Mouse (Mus musculus): ENCODE measurements around the gene Idh3a. TPM values are rescaled to one million over a fixed set of nuclear protein-coding genes. Genes with fewer than 3 reads are reported as not detected.
"Not testable (repeated sequence)": the region's sequence is repeated elsewhere in the genome, so short reads cannot be mapped to it uniquely, and the experiment has no call there.

Idh3a gene
- total RNA-seq, 2 experiments from 2014 or later = 159 to 179 TPM

DNA sequence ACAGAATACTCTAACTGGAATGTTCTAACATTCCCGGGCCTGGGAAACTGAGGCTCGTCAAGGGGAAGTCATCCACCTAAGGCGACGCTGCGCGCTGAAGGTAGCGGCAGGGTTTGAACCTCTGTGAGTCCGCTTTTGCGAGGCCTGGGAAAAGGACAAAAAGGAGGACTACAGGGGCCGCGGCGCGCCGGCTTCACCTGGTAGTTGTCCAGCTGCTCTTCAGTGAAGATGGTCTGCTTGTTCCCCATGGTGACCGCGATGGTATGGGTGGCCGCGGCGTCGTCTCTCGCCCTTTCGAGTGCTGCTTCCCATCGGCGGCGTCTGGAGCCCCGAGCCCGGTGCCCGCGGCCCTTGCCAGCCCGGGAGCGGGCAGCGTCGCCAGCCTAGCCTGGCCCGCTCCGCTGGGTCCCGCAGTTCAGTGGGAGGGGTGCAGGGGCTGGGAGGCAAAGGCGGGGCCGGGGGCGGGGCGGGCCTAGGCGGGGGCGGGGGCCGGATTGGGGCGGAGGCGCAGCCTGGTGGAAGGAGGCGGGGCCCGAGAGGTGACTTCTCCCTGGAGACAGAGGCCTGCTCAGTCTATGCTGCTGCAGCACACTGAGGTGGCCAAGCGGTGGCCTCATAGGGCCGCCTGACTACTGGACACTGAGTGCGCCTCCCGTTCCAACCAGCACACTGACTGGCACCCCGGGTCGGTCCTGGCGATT, 26.2 kb upstream of the Idh3a start, which contains the start of gene Cib2:
Gene Cib2 (minus strand): TSS at position 448 of the 701 bp plus-strand sequence.
- TF ChIP-seq CTCF (conservative IDR thresholded peaks at IDR 0.05) = peak; percentile 60
- DNase-seq (ENCODE audit: low spot score in 2 of 2) = peak; percentile 61 to 63
- Histone ChIP-seq H3K4me3 (peak within 1 kb of the TSS; percentile 71), H3K27ac (peak within 1 kb of the TSS; percentile 64)

DNA sequence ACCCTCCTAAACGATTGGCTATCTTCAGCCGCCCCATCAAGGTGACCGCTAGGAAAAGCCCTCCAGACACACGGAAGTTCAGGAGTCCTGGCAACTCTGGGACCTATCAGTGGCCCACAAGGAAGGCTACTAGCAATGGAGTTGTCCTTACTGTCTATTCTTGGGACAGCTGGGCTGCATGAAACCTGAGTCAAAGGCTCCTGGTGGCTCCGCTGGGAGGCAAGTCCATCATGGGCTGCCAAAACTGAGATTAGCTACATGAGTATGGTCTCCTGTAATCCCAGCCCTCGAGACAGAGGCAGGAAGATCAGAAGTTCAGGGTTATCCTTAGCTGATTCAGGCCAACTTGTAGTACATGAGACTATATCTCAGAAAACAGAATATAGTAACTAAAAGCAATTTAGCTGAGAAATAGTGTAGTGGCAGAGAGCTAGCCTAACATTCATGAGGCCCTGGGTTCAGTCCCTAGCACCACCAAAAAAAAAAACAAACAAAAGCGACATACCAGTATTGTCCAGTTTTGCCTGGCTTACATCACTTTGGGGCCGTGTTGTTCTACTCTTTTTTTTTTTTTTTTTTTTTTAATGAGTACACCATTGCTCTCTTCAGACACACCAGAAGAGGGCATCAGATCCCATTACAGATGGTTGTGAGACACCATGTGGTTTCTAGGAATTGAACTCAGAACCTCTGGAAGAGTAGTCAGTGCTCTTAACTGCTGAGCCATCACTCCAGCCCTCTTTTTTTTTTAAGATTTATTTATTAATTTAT, 25.1 kb upstream of the Idh3a start:
- no peak for DNase-seq (ENCODE audit: low spot score in 2 of 2)
- Histone ChIP-seq H3K4me3 (no peak overlapping the region), H3K27ac (no peak overlapping the region)
- 0 out of 2 replicates have a peak, but pooled peaks have one; percentile 27 for TF ChIP-seq CTCF (conservative IDR thresholded peaks at IDR 0.05)

DNA sequence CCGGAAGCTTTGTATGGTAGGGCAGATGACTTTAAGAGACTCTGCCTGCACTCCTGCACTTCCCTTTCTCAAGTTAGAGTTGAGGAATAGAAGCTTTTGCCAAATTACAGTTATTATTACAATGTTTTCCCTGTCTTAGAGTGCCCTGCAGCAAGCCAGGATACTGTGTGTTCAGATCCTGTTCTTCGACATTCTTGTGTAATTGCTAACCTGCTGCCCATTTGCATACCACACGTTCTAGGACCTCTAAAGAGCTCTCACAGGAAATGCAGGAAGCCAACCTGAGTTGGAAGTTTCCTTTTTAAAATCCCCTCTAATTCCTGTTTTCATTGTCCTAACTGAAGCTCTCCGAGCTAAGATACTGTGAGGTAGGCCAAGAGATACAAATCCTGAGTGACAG, 19.2 kb upstream of the Idh3a start:
- no peak for DNase-seq (ENCODE audit: low spot score in 2 of 2)
- Histone ChIP-seq H3K4me3 (no peak overlapping the region), H3K27ac (no peak overlapping the region)
- TF ChIP-seq CTCF (conservative IDR thresholded peaks at IDR 0.05) = no peak

DNA sequence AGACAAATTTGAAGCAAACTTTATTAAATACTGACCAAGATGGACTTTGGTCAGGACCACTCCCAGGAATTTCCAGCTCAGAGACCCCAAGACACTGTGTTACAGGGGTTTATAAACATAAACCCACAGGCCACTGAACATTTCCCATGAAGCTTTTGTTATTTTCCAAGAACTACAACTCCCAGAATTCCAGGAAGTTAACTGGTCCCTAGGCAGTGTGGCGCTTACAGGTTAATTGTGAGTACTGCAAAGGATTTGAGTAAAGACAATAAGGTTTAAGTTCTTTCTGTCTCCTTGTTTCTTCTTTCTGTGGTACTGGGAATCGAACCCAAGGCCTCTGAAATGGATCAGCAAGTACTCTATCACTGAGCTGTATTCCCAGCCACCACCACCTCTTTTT, 17.4 kb upstream of the Idh3a start:
- no peak overlapping the region for H3K27ac ChIP-seq
- TF ChIP-seq CTCF (conservative IDR thresholded peaks at IDR 0.05) = peak; percentile 58

DNA sequence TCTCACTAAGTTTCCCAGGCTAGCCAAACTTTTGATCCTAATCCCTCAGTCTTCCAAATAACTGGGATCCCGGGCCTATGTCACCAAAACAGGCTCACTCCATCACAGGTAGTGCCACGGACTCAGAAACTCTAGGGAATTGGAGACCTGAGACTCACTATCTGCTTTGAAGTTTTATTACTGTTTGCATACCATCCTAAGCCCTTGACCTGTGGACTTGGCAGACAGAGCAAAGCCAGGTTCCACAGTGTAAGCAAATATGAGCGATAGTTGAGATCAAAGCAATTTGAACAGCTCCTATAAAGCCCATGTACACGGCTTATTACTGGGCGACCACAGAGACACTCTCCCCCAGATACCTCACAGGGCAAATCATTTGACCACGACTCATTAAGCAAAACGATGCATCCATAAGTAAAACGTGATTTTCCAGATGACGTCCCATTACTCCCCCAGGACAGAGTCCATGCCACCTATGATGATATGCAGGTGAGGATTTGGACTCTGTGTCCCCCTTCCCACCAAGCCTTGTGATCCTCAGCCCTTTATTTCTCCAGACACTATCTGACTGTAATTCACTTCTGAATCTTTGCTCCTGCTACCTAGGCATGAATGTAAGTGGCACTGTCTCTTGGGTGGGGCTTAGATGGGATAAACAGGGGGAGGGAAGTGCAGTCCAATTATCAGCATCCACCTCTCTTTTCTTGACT, 14.8 kb upstream of the Idh3a start:
- no peak for DNase-seq (ENCODE audit: low spot score in 2 of 2)
- no peak for TF ChIP-seq CTCF (conservative IDR thresholded peaks at IDR 0.05)
- H3K27ac ChIP-seq = no peak overlapping the region
- H3K4me3 ChIP-seq = no peak overlapping the region

More for the DNA sequence above, 17.4 kb upstream of the Idh3a start:
- no peak overlapping the region for H3K4me3 ChIP-seq
- no peak for DNase-seq (ENCODE audit: low spot score in 2 of 2)

- TF ChIP-seq CTCF (conservative IDR thresholded peaks at IDR 0.05) = no peak
- no peak for DNase-seq (ENCODE audit: low spot score in 2 of 2)
- Histone ChIP-seq H3K4me3 (no peak overlapping the region), H3K27ac (no peak overlapping the region)
These were observed 2.4 kb upstream of the Idh3a start for GRCm38 (mm10) chr9:54583712-54584111.

DNA sequence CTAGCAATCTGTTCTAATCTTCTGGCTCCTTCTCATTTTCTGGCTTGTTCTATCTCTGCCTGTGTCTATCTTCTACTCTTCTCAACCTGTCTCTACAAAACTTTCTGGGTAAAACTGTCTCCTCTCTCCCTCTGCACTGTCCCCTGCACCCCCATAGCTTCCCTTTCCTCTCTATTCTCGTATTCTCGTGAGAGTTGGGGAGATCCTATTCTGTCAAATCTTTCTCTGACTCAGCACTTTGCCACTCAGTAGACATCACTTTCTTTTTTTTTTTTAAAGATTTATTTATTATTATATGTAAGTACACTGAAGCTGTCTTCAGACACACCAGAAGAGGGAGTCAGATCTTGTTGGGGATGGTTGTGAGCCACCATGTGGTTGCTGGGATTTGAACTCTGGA, 2.0 kb upstream of the Idh3a start:
- not testable (repeated sequence) for H3K27ac ChIP-seq; H3K4me3 ChIP-seq; DNase-seq (ENCODE audit: low spot score in 2 of 2)

- Histone ChIP-seq H3K27ac (peak overlapping the region; percentile 96; the same call in 1 of the 2 replicates), H3K4me3 (peak overlapping the region; percentile 93)
- DNase-seq (ENCODE audit: low spot score in 2 of 2) = no peak
- no peak for TF ChIP-seq CTCF (conservative IDR thresholded peaks at IDR 0.05)
These were observed 315 bp upstream of the Idh3a start for GRCm38 (mm10) chr9:54585839-54586198.

DNA sequence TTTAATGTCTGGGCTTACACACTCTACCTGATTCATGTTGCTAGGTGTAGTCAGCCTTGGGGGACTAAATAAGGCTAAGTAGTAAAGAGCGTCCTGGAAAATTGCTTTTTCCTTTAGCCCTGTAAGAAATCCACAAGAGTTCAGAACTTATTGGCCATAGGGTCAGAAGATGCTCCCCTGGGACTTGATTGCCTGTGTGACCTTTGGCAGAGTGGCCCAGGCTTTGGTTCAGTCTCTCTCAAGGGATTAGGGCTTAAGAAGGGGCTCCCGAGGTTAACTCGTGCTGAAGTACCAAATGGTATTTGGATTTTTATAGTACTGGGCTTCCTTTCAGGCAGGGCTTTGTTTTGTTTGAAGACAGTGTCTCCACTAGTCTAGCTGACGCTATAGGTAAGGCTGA, 1.7 kb downstream of the Idh3a start:
- TF ChIP-seq CTCF (conservative IDR thresholded peaks at IDR 0.05) = no peak
- H3K4me3 ChIP-seq = peak overlapping the region; percentile 93

DNA sequence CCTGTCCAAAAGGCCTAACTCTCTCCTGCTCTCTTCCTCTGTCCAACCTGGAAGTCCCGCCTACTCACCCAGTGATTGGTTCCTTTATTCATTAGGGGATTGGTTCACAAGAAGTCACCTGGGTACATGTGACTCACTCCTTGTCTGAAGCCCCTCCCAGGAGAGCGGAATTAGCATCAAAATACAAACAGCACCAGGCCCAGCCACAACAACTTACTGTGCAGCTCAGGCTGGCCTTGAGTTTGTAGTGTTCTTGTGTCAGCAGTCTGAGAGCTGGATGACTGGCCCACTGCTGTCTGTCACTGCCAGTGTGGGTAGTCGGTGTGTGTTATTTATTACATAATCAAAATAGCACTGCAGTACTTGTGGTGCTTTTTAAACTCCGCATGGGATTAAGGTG, 7.5 kb downstream of the Idh3a start:
- not testable (repeated sequence) for H3K4me3 ChIP-seq; DNase-seq (ENCODE audit: low spot score in 2 of 2); H3K27ac ChIP-seq

More for the DNA sequence above, 1.7 kb downstream of the Idh3a start:
- no peak overlapping the region for H3K27ac ChIP-seq
- DNase-seq (ENCODE audit: low spot score in 2 of 2) = no peak

GRCm38 (mm10) chr9:54596752-54597465, 10.8 kb downstream of the Idh3a start:
- TF ChIP-seq CTCF (conservative IDR thresholded peaks at IDR 0.05) = no peak
- Histone ChIP-seq H3K4me3 (no peak overlapping the region), H3K27ac (no peak overlapping the region)
- no peak for DNase-seq (ENCODE audit: low spot score in 2 of 2)

GRCm38 (mm10) chr9:54602386-54602785, 16.3 kb downstream of the Idh3a start:
- H3K4me3 ChIP-seq = no peak overlapping the region
- no peak for DNase-seq (ENCODE audit: low spot score in 2 of 2)
- H3K27ac ChIP-seq = no peak overlapping the region
- TF ChIP-seq CTCF (conservative IDR thresholded peaks at IDR 0.05) = no peak

DNA sequence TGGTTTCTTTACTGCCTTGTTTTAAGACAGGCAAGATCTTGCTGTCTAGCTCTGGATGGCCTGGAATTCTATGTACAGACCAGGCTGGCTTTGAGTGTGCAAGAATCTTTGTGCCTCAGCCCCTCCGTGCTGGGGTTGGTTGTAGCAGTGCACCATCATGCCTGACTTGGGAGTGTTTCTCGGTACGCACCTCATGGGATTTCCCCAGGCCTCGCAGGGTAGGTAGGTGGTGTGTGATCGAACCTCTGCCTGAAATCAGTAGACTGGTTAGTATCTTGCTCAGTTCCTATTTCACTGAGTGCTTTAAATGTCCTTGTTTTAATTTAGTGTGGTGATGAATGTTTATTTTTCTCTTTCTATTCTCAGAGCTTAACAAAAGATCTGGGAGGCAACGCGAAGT, 16.8 kb downstream of the Idh3a start:
- no peak for DNase-seq (ENCODE audit: low spot score in 2 of 2)
- no peak for TF ChIP-seq CTCF (conservative IDR thresholded peaks at IDR 0.05)
- H3K27ac ChIP-seq = no peak overlapping the region
- no peak overlapping the region for H3K4me3 ChIP-seq

All from layer of hippocampus, adult 2 months (tissue).